Mouse (Mus musculus) left cerebral cortex, adult 2 months (tissue): ENCODE measurements around the gene Dcun1d3. TPM values are rescaled to one million over a fixed set of nuclear protein-coding genes. Genes with fewer than 3 reads are reported as not detected.

Experiments
- DNase-seq, 2 experiments: peaks; one replicate each; pipeline ENCODE4 v3.0.0; 2021 to 2022; ENCODE audit warnings: low spot score in 2 of 2, mixed read lengths in 1 of 2; ENCODE audit errors: extremely low spot score in 1 of 2
- H3K27ac ChIP-seq: fragments of 200-600 bp; 2 replicates; pipeline ENCODE4 v1.8.1; 2022
- H3K4me3 ChIP-seq: fragments of 200-600 bp; 2 replicates; pipeline ENCODE4 v1.8.1; 2022
- CTCF ChIP-seq: fragments of 200-600 bp; IDR thresholded peaks from 2 replicates; pipeline ENCODE4 v1.8.1; 2022; ENCODE audit warnings: antibody characterized with exemption, mild to moderate bottlenecking, moderate library complexity
- intact Hi-C: fragments of 180-260 bp; cut with DNase I; formaldehyde crosslinking; loops from one replicate; pipeline ENCODE4 v1.15.1; 2025
- total RNA-seq, 2 experiments: library from RNA; stranded (reverse); gene quantifications; 2 replicates each; pipeline ENCODE4 v1.2.3; 2021

The Dcun1d3 gene
- total RNA-seq, 2 experiments from 2014 or later: 33.4 to 35.4 TPM

- Histone ChIP-seq H3K27ac (peak overlapping the region; percentile 61; the same call in 1 of the 2 replicates), H3K4me3 (no peak overlapping the region)
- TF ChIP-seq CTCF: no peak
- DNase-seq: no peak
- intact Hi-C loops: loop anchor here (5.0 kb wide), 2 partner anchors 176 to 204 kb away; partner anchors contain the start of genes Thumpd1 and Tmem159
These were observed 2.3 kb upstream of the Dcun1d3 start for GRCm38 (mm10) chr7:119898247-119898856.

GRCm38 (mm10) chr7:119897521-119898109 is 1.5 kb upstream of the Dcun1d3 start:
- no peak for DNase-seq
- TF ChIP-seq CTCF: no peak
- no peak overlapping the region for H3K4me3 ChIP-seq
- H3K27ac ChIP-seq: no peak overlapping the region; the same call in 1 of the 2 replicates
- intact Hi-C loops: loop anchor here (5.0 kb wide), 2 partner anchors 175 to 205 kb away; partner anchors contain the start of genes Thumpd1 and Tmem159

- DNase-seq: no peak
- intact Hi-C loops: loop anchor here (2.0 to 5.0 kb wide), 3 partner anchors 102 to 207 kb away; partner anchors contain the start of genes Thumpd1 and Tmem159
- H3K27ac ChIP-seq: peak overlapping the region; percentile 100
These were observed 1.1 kb downstream of the Dcun1d3 start for GRCm38 (mm10) chr7:119894818-119895544.

GRCm38 (mm10) chr7:119892742-119893141 is 3.4 kb downstream of the Dcun1d3 start:
- DNase-seq: no peak
- no peak overlapping the region for H3K4me3 ChIP-seq
- intact Hi-C loops: no loop called here
- H3K27ac ChIP-seq: no peak overlapping the region
- no peak for TF ChIP-seq CTCF

More at GRCm38 (mm10) chr7:119894818-119895544, 1.1 kb downstream of the Dcun1d3 start:
- peak overlapping the region; percentile 62 for H3K4me3 ChIP-seq
- no peak for TF ChIP-seq CTCF

GRCm38 (mm10) chr7:119892198-119892597 is 3.9 kb downstream of the Dcun1d3 start:
- intact Hi-C loops: no loop called here
- no peak overlapping the region for H3K4me3 ChIP-seq
- no peak for DNase-seq
- H3K27ac ChIP-seq: no peak overlapping the region
- no peak for TF ChIP-seq CTCF

GRCm38 (mm10) chr7:119887887-119888286 is 8.2 kb downstream of the Dcun1d3 start:
- Histone ChIP-seq H3K27ac (no peak overlapping the region), H3K4me3 (no peak overlapping the region)
- no peak for TF ChIP-seq CTCF
- no peak for DNase-seq
- intact Hi-C loops: no loop called here

- Histone ChIP-seq H3K27ac (no peak overlapping the region), H3K4me3 (no peak overlapping the region)
- DNase-seq: no peak
- no peak for TF ChIP-seq CTCF
- intact Hi-C loops: no loop called here
These were observed 14.9 kb downstream of the Dcun1d3 start for GRCm38 (mm10) chr7:119881229-119881628.

- intact Hi-C loops: no loop called here
- no peak for TF ChIP-seq CTCF
- H3K27ac ChIP-seq: no peak overlapping the region
- DNase-seq: no peak
- no peak overlapping the region for H3K4me3 ChIP-seq
These were observed 15.8 kb downstream of the Dcun1d3 start for GRCm38 (mm10) chr7:119880345-119880744.

GRCm38 (mm10) chr7:119879171-119879570 is 16.9 kb downstream of the Dcun1d3 start:
- Histone ChIP-seq H3K4me3 (no peak overlapping the region), H3K27ac (no peak overlapping the region)
- TF ChIP-seq CTCF: no peak
- intact Hi-C loops: no loop called here
- no peak for DNase-seq

GRCm38 (mm10) chr7:119875776-119876440 is 20.2 kb downstream of the Dcun1d3 start:
- TF ChIP-seq CTCF: no peak
- no peak overlapping the region for H3K4me3 ChIP-seq
- DNase-seq: peak; percentile 51 to 58
- intact Hi-C loops: no loop called here
- no peak overlapping the region for H3K27ac ChIP-seq

GRCm38 (mm10) chr7:119873050-119873449 is 23.0 kb downstream of the Dcun1d3 start:
- no peak for DNase-seq
- Histone ChIP-seq H3K4me3 (no peak overlapping the region), H3K27ac (no peak overlapping the region)
- intact Hi-C loops: no loop called here
- no peak for TF ChIP-seq CTCF
